Mouse (Mus musculus) bone marrow, adult 2 months (tissue): ENCODE measurements around the gene Mpi.

ENCODE experiments used
- CTCF ChIP-seq: fragments of 200-500 bp; IDR thresholded peaks from 2 replicates; pipeline ENCODE4 v1.5.1; 2011; ENCODE audit warnings: low read length, control low read depth; ENCODE audit not compliant: control insufficient read depth, insufficient read depth
- POLR2A ChIP-seq: fragments of 200-500 bp; IDR thresholded peaks from 2 replicates; pipeline ENCODE4 v1.6.1; 2011; ENCODE audit warnings: low read depth, mild to moderate bottlenecking, control low read depth, low read length, borderline replicate concordance; ENCODE audit not compliant: control insufficient read depth

DNA sequence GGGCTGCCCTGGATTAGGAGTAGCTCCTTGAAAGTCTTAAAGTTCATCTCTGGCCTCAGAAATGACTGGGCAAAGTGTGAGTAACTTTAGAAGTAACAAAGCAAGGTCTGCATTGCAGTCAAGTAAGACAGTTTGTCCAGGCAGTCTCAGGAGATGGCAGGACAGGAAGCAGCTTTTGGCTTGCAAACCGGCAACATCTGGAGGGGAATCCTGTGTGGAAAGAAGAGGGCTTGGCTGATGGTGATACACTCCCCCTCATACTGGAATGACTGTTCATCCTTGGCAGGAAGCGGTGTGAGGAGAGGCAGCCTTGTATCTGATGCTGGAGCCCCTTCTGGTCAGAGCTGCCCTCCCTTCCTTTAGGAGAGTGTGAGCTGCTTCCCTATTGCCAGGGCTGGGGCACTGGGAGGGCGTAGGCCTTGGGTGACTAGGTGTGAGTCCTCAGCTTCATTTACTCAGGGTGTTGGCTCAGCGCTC lies 10.4 kb upstream of the Mpi start:
- TF ChIP-seq CTCF, result no peak
- no peak for TF ChIP-seq POLR2A
